Mouse (Mus musculus): ENCODE results near the gene Mcur1.

Gene Mcur1

GRCm38 (mm10) chr13:43565346-43565745 is 5.4 kb upstream of the Mcur1 start:
- DNase-seq (ENCODE audit: low read depth, low spot score): peak; percentile 79

GRCm38 (mm10) chr13:43564733-43565132 is 4.7 kb upstream of the Mcur1 start:
- no peak for DNase-seq (ENCODE audit: low read depth, low spot score)

DNA sequence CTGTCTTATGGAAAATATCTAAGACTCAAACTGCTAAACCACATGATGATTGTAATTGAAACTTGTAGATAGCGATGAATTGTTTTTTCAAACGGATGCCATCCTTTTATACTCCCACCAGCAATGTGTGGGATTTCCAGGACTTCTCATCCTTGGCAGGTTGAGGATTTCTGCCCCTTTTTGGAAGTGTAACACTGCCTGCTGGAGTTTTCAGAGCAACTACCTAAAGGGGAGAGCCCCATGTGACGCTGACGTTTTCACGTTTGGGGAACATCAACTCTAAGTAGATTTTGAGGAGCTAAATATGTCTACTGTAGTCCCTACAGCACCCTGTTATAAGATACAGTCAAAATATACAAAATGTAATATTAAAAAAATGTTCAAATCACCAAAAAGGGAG is 2.7 kb upstream of the Mcur1 start:
- no peak for DNase-seq (ENCODE audit: low read depth, low spot score)

DNA sequence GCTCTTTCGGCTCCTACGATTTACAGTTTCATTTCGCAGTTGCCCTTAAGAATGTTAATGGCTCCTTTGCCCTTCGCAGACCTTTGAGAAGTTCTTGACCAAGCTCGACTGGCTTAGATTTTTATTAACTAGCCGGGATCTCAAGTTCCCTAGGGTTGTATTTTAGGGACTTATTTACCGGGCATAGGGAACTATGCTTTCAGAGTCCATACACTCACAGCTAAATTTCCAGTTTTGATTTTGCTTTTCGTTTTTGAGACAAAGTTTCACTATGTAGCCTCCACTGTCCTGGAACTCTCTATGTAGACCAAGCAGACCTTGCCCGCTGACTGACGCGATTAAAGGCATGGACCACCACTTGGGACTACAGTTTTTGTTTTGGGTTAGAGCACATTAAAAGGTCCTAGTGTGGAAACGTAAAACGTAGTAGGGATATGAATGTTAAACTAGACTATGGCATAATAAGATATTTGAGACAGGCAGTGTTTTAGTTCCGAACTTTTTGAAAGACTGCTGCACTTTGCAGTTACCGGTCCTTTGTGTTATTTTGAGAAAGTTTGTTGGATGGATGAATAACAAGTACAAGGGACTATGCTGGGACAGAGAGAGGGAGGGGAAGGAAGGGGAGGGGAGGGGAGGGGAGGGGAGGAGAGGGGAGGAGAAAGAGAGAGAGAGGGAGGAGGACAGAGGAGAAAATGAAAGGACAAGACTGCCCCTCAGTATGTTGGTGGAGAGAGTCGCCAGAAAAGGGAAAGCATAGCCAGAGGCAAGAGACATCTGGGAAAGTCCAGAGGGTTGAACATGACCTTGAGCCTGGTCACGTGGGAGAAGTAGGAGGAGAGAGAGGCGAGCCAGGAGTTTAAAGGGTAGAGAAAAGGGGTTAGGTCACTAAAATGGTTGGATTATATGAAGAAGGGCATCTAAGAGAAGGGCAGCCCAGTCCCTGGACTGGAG is 744 bp upstream of the Mcur1 start:
- DNase-seq (ENCODE audit: low read depth, low spot score): peak; percentile 79

DNA sequence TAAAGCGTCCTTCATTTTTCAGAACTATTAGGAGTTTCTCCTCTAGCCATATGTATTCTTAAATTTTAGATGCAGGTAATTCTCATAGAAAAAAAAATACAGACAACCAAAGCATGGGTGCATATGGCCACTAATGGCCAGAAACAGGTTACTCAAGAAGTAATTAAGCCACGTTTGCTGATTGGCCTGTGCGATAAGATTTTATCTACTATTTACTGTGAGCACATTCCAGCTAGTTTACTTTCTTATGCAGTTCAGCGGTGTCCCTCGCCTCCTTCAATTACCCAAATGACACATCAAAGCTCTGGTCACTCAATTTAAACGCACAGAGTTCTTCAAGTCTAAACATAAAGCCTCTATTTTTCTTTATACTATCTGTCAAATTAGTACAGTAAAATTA is 1.0 kb downstream of the Mcur1 start:
- no peak for DNase-seq (ENCODE audit: low read depth, low spot score)

GRCm38 (mm10) chr13:43558357-43558756 is 1.6 kb downstream of the Mcur1 start:
- no peak for DNase-seq (ENCODE audit: low read depth, low spot score)

DNA sequence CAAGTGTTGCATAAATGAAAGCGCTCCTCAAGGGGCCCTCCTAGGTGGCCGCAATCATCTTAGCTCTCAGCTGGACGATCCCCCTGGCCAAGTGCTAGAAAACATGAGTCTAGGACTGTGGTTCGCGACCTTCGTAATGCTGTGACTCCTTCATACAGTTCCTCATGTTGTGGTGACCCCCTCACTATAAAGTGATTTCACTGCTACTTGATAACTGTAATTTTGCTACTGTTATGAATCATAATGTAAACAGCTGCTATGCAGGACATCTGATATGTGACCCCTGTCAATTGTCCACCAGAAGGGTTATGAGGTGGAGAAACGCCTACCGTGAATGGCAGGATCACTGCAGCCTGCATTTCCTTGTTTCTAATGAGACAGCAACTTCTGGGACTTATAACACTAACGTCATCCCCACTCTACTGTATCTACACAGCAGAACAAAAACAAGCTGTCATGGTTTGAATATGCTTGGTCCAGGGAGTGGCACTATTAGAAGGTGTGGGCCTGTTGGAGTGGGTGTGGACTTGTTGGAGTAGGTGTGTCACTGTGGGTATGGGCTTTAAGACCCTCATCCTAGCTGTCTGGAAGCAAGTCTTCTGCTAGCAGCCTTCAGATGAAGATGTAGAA is 3.0 kb downstream of the Mcur1 start:
- no peak for DNase-seq (ENCODE audit: low read depth, low spot score)

- no peak for DNase-seq (ENCODE audit: low read depth, low spot score)
Observed at GRCm38 (mm10) chr13:43555321-43555720, 4.7 kb downstream of the Mcur1 start.

DNA sequence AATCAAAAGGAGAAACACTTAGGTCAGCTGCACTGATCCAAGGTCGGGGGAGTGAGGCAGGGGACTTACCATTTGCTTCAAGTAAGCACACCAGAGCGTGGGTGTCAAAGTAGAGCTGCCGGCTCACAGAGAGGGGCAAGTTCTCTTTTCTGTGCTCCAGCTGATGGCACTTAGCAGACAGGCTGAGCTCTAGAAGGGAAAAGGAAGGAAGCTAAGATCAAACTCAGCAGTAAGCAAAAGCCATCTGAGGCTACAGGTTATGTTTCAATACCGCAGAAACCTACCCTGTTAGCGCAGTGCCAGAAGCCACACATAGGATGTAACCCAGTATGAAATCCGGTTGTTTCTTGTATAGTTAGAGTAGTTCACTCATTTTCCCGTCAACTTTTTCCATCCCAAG is 5.2 kb downstream of the Mcur1 start:
- DNase-seq (ENCODE audit: low read depth, low spot score): no peak

- no peak for DNase-seq (ENCODE audit: low read depth, low spot score)
Observed at GRCm38 (mm10) chr13:43550676-43551075, 9.3 kb downstream of the Mcur1 start.

- no peak for DNase-seq (ENCODE audit: low read depth, low spot score)
Observed at GRCm38 (mm10) chr13:43549870-43550269, 10.1 kb downstream of the Mcur1 start.

GRCm38 (mm10) chr13:43549078-43549698 is 10.8 kb downstream of the Mcur1 start:
- no peak for DNase-seq (ENCODE audit: low read depth, low spot score)

DNA sequence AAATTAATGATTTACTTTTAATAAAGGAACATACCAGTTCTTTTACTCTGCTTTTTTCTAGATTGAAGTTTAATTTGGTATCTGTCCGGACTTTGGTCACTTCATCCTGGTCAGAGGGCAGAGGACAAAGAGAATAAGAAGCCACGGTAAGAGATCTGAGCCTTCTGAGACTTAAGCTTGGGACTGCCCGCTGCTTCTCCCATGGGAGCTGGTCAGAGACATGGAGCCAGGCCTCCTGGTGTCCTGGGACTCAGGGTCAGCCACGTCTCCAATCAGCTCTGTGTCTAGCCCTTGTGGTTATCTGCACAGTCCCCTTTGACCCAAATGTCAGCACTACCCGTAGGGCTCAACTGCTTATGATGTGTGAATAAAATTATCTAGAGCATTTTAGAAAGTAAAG is 11.4 kb downstream of the Mcur1 start:
- DNase-seq (ENCODE audit: low read depth, low spot score): no peak

DNA sequence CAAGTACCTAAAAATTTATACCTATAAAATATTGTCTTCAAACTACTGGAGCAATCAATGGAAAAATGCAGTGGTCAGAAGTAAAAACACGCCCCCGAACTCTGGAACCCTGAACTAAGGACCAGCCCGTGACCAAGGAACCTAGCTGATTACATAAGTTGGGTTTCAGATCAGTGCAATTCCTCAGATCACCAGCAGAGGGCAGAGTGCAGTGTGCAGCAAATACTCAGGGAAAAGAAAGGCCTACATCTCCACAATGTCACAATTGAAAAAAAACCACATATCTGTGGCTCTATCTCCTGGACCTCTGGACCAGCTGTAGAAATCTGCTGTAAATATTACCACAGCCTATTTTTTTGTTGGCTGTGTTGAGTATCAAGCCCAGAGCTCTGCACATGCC is 13.1 kb downstream of the Mcur1 start:
- peak; percentile 84 for DNase-seq (ENCODE audit: low read depth, low spot score)

GRCm38 (mm10) chr13:43540205-43540815 is 19.7 kb downstream of the Mcur1 start:
- no peak for DNase-seq (ENCODE audit: low read depth, low spot score)

GRCm38 (mm10) chr13:43539409-43539808 is 20.6 kb downstream of the Mcur1 start:
- no peak for DNase-seq (ENCODE audit: low read depth, low spot score)

GRCm38 (mm10) chr13:43537854-43538253 is 22.1 kb downstream of the Mcur1 start:
- peak; percentile 45 for DNase-seq (ENCODE audit: low read depth, low spot score)

DNA sequence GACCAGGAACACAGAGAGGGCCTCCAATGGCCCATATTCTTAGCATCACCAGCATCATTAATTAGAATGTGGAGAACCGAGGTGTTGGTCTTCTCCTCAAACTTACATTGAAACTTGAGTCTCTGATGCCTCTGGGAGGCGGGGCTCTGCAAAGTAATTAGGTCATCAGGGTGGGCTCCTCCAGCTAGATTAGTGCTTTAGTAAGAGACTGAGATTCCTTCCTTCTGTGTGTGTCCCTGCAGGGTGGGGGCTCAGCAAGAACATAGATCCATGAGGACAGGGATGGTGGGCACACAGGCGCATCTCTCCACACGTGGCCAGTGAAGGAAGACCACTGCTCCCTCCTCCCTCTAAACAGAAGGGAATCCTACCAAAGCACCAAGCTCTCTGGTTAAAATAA is 26.0 kb downstream of the Mcur1 start:
- DNase-seq (ENCODE audit: low read depth, low spot score): no peak

- DNase-seq (ENCODE audit: low read depth, low spot score): peak; percentile 94
Observed at GRCm38 (mm10) chr13:43530832-43531693, 28.9 kb downstream of the Mcur1 start.

DNA sequence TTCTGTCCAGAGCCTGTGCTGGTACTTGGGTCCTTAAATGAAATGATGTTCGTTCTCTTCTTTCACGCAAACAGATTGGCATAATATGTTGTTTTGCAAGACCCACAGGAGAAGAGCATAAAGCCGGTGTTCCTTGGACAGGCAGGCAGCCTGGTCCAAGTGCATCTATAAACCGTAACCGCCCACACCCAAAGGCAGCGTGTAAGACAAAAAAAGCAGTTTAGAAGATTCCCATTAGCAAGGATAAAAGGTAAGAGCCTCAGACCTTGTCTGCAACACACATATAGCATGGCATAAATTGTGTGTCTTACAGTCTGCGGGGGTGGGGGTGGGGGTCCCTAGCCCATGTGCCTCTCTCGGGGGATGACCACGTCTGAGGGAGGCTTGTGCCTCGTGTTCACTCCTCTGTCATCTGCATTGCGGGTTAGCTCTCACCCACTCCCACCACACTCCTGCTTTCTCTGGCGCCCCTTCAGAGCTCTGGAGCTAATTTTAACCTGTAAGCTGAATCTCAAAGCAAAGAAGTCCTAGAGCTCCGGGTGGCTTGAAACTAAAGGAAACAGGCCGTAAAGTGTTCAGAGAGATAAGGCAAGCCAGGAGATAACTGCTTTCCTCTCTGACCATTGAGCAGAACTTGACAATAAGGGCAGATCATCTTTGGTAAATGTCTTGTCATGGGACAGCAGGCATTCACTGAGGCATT is 29.7 kb downstream of the Mcur1 start:
- no peak for DNase-seq (ENCODE audit: low read depth, low spot score)

DNA sequence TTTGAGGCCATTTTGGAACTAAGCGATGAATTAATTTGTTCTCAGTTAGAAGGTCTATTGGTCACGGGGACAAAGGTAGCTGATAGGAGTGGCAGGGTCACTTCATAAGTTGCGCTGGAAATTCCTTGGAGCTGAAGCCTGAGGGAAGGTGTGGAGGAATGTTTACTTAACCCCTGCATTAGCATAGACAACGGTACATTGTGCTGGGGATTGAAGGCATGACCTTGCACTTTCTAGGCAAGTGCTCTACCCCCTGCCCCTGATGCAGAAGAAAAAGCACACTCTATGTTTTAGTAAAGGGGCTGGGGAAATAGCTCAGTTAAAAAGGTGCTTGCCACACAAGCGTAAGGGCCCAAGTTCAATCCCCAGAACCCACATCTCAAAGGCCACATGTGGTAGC is 33.7 kb downstream of the Mcur1 start:
- peak; percentile 73 for DNase-seq (ENCODE audit: low read depth, low spot score)
